Mouse (Mus musculus) liver, postnatal 0 days (tissue): ENCODE data around the gene Stk11ip. TPM values are rescaled to one million over a fixed set of nuclear protein-coding genes. Genes with fewer than 3 reads are reported as not detected.
A peak's percentile ranks its signal among the peaks of the same experiment; 100 is the strongest.

Source experiments
- ATAC-seq: fragments of 200-750 bp; cut with Nextera tagmentation; 2 replicates; pipeline ENCODE4 v1.8.0; 2017; ENCODE audit warnings: mild to moderate bottlenecking, moderate library complexity
- DNase-seq: peaks from one replicate; pipeline ENCODE4 v3.0.0-alpha.2; 2016
- H3K27ac ChIP-seq: fragments of 300-500 bp; sonication (generic); 2 replicates; pipeline ENCODE4 v1.5.1; 2014; ENCODE audit warnings: antibody characterized with exemption, moderate library complexity, mild to moderate bottlenecking, low read depth
- H3K27me3 ChIP-seq: fragments of 300-500 bp; sonication (generic); 2 replicates; pipeline ENCODE4 v1.6.1; 2014; ENCODE audit warnings: low read length, control low read depth, mixed read lengths; ENCODE audit not compliant: insufficient read depth
- H3K36me3 ChIP-seq: fragments of 300-500 bp; sonication (generic); replicated peaks from 2 replicates; pipeline ENCODE4 v1.6.1; 2014; ENCODE audit warnings: mild to moderate bottlenecking, control low read depth, low read length, moderate library complexity, mixed read lengths; ENCODE audit not compliant: insufficient read depth
- H3K4me1 ChIP-seq: fragments of 300-500 bp; sonication (generic); 2 replicates; pipeline ENCODE4 v1.6.1; 2014; ENCODE audit warnings: antibody characterized with exemption, mild to moderate bottlenecking, control low read depth; ENCODE audit not compliant: insufficient read depth
- H3K4me2 ChIP-seq: fragments of 300-500 bp; sonication (generic); 2 replicates; pipeline ENCODE4 v1.6.1; 2014; ENCODE audit warnings: low read depth, mild to moderate bottlenecking, low read length, moderate library complexity, mixed read lengths
- H3K4me3 ChIP-seq: fragments of 300-500 bp; sonication (generic); 2 replicates; pipeline ENCODE4 v1.5.1; 2014; ENCODE audit warnings: low read depth, low read length
- H3K9ac ChIP-seq: fragments of 300-500 bp; sonication (generic); replicated peaks from 2 replicates; pipeline ENCODE4 v1.6.1; 2014; ENCODE audit warnings: mild to moderate bottlenecking, moderate library complexity
- H3K9me3 ChIP-seq: fragments of 300-500 bp; sonication (generic); 2 replicates; pipeline ENCODE4 v1.6.1; 2016; ENCODE audit warnings: mild to moderate bottlenecking, control low read depth, low read length, mixed read lengths
- CTCF ChIP-seq: sonication (generic); IDR thresholded peaks from 2 replicates; pipeline ENCODE4 v1.5.1; 2016; ENCODE audit warnings: antibody characterized with exemption, low read depth
- EP300 ChIP-seq: IDR thresholded peaks from 2 replicates; pipeline ENCODE4 v1.6.1; 2016; ENCODE audit warnings: antibody characterized with exemption, low read depth, mild to moderate bottlenecking
- WGBS: fragments of 180-500 bp; shearing (Covaris S2); extraction: QIAGEN DNeasy Blood & Tissue Kit; methylation state at CpG from one replicate; pipeline ENCODE4 v1.1.7; 2014; ENCODE audit not compliant: insufficient replicate concordance; 5-methylcytosine and 5-hydroxymethylcytosine counted together
- polyA plus RNA-seq: library from polyadenylated mRNA; unstranded; fragments of >200 nt; fragmentation: Nextera tagmentation; extraction: Ambion mirVana; gene quantifications from 2 replicates; pipeline ENCODE4 v1.2.1, GENCODE M21; 2015

The Stk11ip gene
- polyA plus RNA-seq, 1 experiment from 2014 or later: 3.3 TPM

GRCm38 (mm10) chr1:75512550-75512949 is 8.8 kb upstream of the Stk11ip start:
- no peak overlapping the region for H3K4me2 ChIP-seq
- TF ChIP-seq CTCF: no peak
- no peak for TF ChIP-seq EP300
- H3K4me3 ChIP-seq: no peak overlapping the region
- H3K9me3 ChIP-seq: no peaks in the 10 kb centered on the region
- no peak overlapping the region for H3K9ac ChIP-seq
- H3K4me1 ChIP-seq: peaks cover 4% of the 10 kb centered on the region; the same call in 1 of the 2 replicates
- ATAC-seq (no peak), DNase-seq (no peak)
- 0 out of 2 replicates have a peak, but pooled peaks cover 6% of the 10 kb centered on the region for H3K27me3 ChIP-seq
- no peak overlapping the region for H3K27ac ChIP-seq
- no peaks in the 10 kb centered on the region for H3K36me3 ChIP-seq
- 78% methylated on average over 3 of the region's 3 CpGs for WGBS

- no peak for TF ChIP-seq EP300
- TF ChIP-seq CTCF: no peak
- H3K4me3 ChIP-seq: no peak overlapping the region
- 63% methylated on average over 15 of the region's 15 CpGs for WGBS
- ATAC-seq: no peak
- no peak overlapping the region for H3K4me2 ChIP-seq
- peaks cover 6% of the 10 kb centered on the region for H3K4me1 ChIP-seq
- H3K9me3 ChIP-seq: no peaks in the 10 kb centered on the region
- no peak for DNase-seq
- H3K9ac ChIP-seq: no peak overlapping the region
- no peak overlapping the region for H3K27ac ChIP-seq
- H3K27me3 ChIP-seq: no peaks in the 10 kb centered on the region
- H3K36me3 ChIP-seq: no peaks in the 10 kb centered on the region
Observed at GRCm38 (mm10) chr1:75516703-75517380, 4.5 kb upstream of the Stk11ip start.

DNA sequence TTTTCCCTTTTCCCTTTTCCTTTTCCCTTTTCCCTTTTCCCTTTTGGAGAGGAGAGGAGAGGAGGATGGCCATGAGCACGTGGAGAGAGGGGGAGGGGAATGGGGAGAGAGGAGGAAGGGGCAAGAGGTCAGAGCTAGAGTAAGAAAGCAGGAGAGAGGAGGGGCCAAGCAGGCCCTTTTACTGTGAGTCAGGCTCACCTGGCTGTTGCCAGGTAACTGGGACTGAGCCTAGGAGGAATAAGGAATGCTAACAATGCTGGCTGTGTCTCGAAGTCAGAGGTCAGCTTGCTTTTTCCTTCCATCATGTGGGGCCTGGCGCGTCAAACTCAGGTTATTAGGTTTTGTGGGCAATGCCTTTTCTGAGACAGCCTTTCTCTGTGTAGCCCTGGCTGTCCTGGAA is 3.3 kb upstream of the Stk11ip start:
- ATAC-seq: no peak
- Histone ChIP-seq H3K4me1 (peaks cover 9% of the 10 kb centered on the region), H3K4me3 (no peak overlapping the region), H3K9ac (no peak overlapping the region), H3K27ac (no peak overlapping the region), H3K9me3 (no peaks in the 10 kb centered on the region), H3K27me3 (no peaks in the 10 kb centered on the region), H3K4me2 (no peak overlapping the region), H3K36me3 (no peaks in the 10 kb centered on the region)
- WGBS: 66% methylated on average over 4 of the region's 4 CpGs
- DNase-seq: no peak
- TF ChIP-seq CTCF (no peak), EP300 (no peak)

- Histone ChIP-seq H3K4me1 (peaks cover 9% of the 10 kb centered on the region), H3K9ac (no peak overlapping the region), H3K9me3 (no peaks in the 10 kb centered on the region), H3K4me3 (no peak overlapping the region), H3K27me3 (no peaks in the 10 kb centered on the region), H3K27ac (no peak overlapping the region), H3K36me3 (no peaks in the 10 kb centered on the region), H3K4me2 (no peak overlapping the region)
- DNase-seq: no peak
- no peak for ATAC-seq
- TF ChIP-seq EP300: no peak
- TF ChIP-seq CTCF: no peak
- 76% methylated on average over 4 of the region's 4 CpGs for WGBS
Observed at GRCm38 (mm10) chr1:75518427-75518826, 2.9 kb upstream of the Stk11ip start.

DNA sequence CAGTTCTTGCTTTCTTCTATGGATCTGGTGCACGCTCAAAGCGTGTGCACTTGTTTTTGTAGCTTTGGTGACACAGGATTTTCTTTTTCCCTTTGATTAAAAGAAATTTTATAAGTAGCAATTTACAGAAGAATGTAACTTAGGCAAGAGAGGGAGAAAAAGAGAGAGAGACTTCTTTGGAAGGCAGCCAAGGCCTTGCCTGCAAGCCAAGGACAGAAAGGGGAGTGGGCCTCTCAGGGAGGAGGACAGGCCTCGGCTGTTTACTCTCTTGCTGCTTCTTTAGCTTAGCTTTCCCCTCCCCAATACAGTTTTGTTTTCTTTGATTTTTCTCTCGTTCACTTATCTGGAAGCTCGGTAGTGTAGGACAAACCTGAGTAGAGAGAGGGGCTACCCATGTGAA is 1.8 kb upstream of the Stk11ip start:
- Histone ChIP-seq H3K9ac (no peak overlapping the region), H3K9me3 (no peaks in the 10 kb centered on the region), H3K4me1 (peaks cover 9% of the 10 kb centered on the region), H3K4me3 (no peak overlapping the region), H3K27ac (no peak overlapping the region), H3K27me3 (no peaks in the 10 kb centered on the region), H3K36me3 (no peaks in the 10 kb centered on the region), H3K4me2 (no peak overlapping the region)
- ATAC-seq (no peak), DNase-seq (no peak)
- WGBS: 67% methylated on average over 5 of the region's 5 CpGs
- TF ChIP-seq EP300 (no peak), CTCF (no peak)

- H3K9me3 ChIP-seq: no peaks in the 10 kb centered on the region
- peak; percentile 49 for DNase-seq
- no peak overlapping the region for H3K9ac ChIP-seq
- WGBS: 57% methylated on average over 7 of the region's 7 CpGs
- H3K4me2 ChIP-seq: no peak overlapping the region
- no peak overlapping the region for H3K4me3 ChIP-seq
- no peak for TF ChIP-seq EP300
- TF ChIP-seq CTCF: no peak
- H3K27ac ChIP-seq: no peak overlapping the region
- no peak for ATAC-seq
- H3K36me3 ChIP-seq: peaks cover 14% of the 10 kb centered on the region; the same call in 1 of the 2 replicates
- peaks cover 9% of the 10 kb centered on the region for H3K4me1 ChIP-seq
- H3K27me3 ChIP-seq: no peaks in the 10 kb centered on the region
Observed at GRCm38 (mm10) chr1:75524679-75525078, 3.4 kb downstream of the Stk11ip start.
